Mouse (Mus musculus) C2C12 (cell line): ENCODE measurements around the gene Cobl.

Source experiments
- CTCF ChIP-seq: IDR thresholded peaks from one replicate; pipeline ENCODE4 v1.5.1; 2011; ENCODE audit not compliant: control insufficient read depth, insufficient read depth, insufficient read length
- MAX ChIP-seq: IDR thresholded peaks from one replicate; pipeline ENCODE4 v1.6.1; 2011; ENCODE audit warnings: mild to moderate bottlenecking, control low read depth
- MYOG ChIP-seq: IDR thresholded peaks from one replicate; pipeline ENCODE4 v1.6.1; 2011; ENCODE audit not compliant: control insufficient read depth, insufficient read length; ENCODE audit errors: extremely low read depth

GRCm38 (mm10) chr11:12350986-12351546, 113.7 kb downstream of the Cobl start:
- TF ChIP-seq CTCF (no peak), MYOG (no peak), MAX (no peak)
